Mouse (Mus musculus) CH12.LX (cell line): ENCODE results near the gene Eno4. TPM values are rescaled to one million over a fixed set of nuclear protein-coding genes. Genes with fewer than 3 reads are reported as not detected.

Source experiments
- DNase-seq: peaks from one replicate; pipeline ENCODE4 v3.0.0-alpha.2; 2013; ENCODE audit errors: extremely low read depth
- H3K27ac ChIP-seq: 2 replicates; pipeline ENCODE4 v1.5.1; 2012; ENCODE audit warnings: low read depth, mild to moderate bottlenecking, control low read depth, moderate library complexity; ENCODE audit not compliant: insufficient read depth
- H3K27me3 ChIP-seq: replicated peaks from 2 replicates; pipeline ENCODE3; 2012; ENCODE audit warnings: inconsistent platforms
- H3K36me3 ChIP-seq, 2 experiments: replicated peaks in 1 of 2; 2 replicates each; pipeline versions ENCODE3 to v1.6.1; 2012; ENCODE audit warnings: inconsistent platforms in 1 of 2, low read length in 1 of 2, mild to moderate bottlenecking in 1 of 2, mixed read lengths in 1 of 2, moderate library complexity in 1 of 2; ENCODE audit not compliant: control insufficient read depth in 1 of 2, insufficient read depth in 1 of 2
- H3K4me1 ChIP-seq, 2 experiments: 2 replicates each; pipeline ENCODE4 v1.6.1; 2012; ENCODE audit warnings: inconsistent platforms in 1 of 2, moderate library complexity in 1 of 2; ENCODE audit not compliant: insufficient read depth in 2 of 2, control insufficient read depth in 1 of 2
- H3K4me2 ChIP-seq: 2 replicates; pipeline ENCODE4 v1.6.1; 2012; ENCODE audit warnings: low read depth, mild to moderate bottlenecking, control low read depth; ENCODE audit not compliant: poor library complexity, insufficient read depth, severe bottlenecking
- H3K4me3 ChIP-seq, 3 experiments: fragments of 150-350 bp in 1 of 3; sonication (generic) in 1 of 3; replicated peaks in 1 of 3; 2 replicates each; pipeline versions ENCODE3 to v1.5.1; 2011 to 2012; ENCODE audit warnings: low read depth in 2 of 3, low read length in 2 of 3, mild to moderate bottlenecking in 2 of 3, moderate library complexity in 2 of 3, control low read depth in 1 of 3, improper control_type of control experiment in 1 of 3, inconsistent platforms in 1 of 3, mixed read lengths in 1 of 3; ENCODE audit not compliant: poor library complexity in 1 of 3
- H3K79me2 ChIP-seq: replicated peaks from 2 replicates; pipeline ENCODE4 v1.6.1; 2012; ENCODE audit warnings: mild to moderate bottlenecking, moderate library complexity; ENCODE audit not compliant: control insufficient read depth, poor library complexity, insufficient read depth, severe bottlenecking; ENCODE audit errors: extremely low read depth
- H3K9ac ChIP-seq: 2 replicates; pipeline ENCODE4 v1.6.1; 2012; ENCODE audit warnings: low read depth, mild to moderate bottlenecking, control low read depth, moderate library complexity; ENCODE audit not compliant: insufficient read depth
- H3K9me3 ChIP-seq: replicated peaks from 2 replicates; pipeline ENCODE3; 2012; ENCODE audit warnings: low read length, inconsistent platforms, mixed read lengths
- BHLHE40 ChIP-seq: IDR thresholded peaks from 2 replicates; pipeline ENCODE4 v1.6.1; 2011; ENCODE audit warnings: mild to moderate bottlenecking, low read depth, low read length, improper control_type of control experiment
- CHD2 ChIP-seq: IDR thresholded peaks from 2 replicates; pipeline ENCODE4 v1.6.1; 2011; ENCODE audit warnings: low read length, improper control_type of control experiment
- EP300 ChIP-seq: IDR thresholded peaks from 2 replicates; pipeline ENCODE4 v1.6.1; 2011; ENCODE audit warnings: low read length, improper control_type of control experiment
- ETS1 ChIP-seq: conservative IDR thresholded peaks from 2 replicates; pipeline ENCODE4 v1.6.1; 2012; ENCODE audit warnings: low read depth, mild to moderate bottlenecking, inconsistent platforms, low read length, improper control_type of control experiment, moderate library complexity
- GABPA ChIP-seq: IDR thresholded peaks from 2 replicates; pipeline ENCODE4 v1.6.1; 2012; ENCODE audit warnings: low read depth, low read length, improper control_type of control experiment, inconsistent platforms; ENCODE audit not compliant: insufficient replicate concordance
- IRF4 ChIP-seq: IDR thresholded peaks from 2 replicates; pipeline ENCODE4 v1.6.1; 2014; ENCODE audit warnings: low read depth, mild to moderate bottlenecking, inconsistent platforms, low read length, improper control_type of control experiment
- JUN ChIP-seq: IDR thresholded peaks from 2 replicates; pipeline ENCODE4 v1.6.1; 2011; ENCODE audit warnings: low read depth, mild to moderate bottlenecking, low read length, improper control_type of control experiment, moderate library complexity; ENCODE audit not compliant: insufficient read depth
- JUND ChIP-seq: conservative IDR thresholded peaks from 2 replicates; pipeline ENCODE4 v1.6.1; 2011; ENCODE audit warnings: low read depth, low read length, improper control_type of control experiment
- MEF2A ChIP-seq: IDR thresholded peaks from 2 replicates; pipeline ENCODE4 v1.6.1; 2014; ENCODE audit warnings: low read depth, mild to moderate bottlenecking, inconsistent platforms, low read length, improper control_type of control experiment, borderline replicate concordance
- MYC ChIP-seq: IDR thresholded peaks from 2 replicates; pipeline ENCODE4 v1.6.1; 2011; ENCODE audit warnings: low read depth, mild to moderate bottlenecking, improper control_type of control experiment, low read length
- NELFE ChIP-seq: IDR thresholded peaks from 2 replicates; pipeline ENCODE4 v1.6.1; 2011; ENCODE audit warnings: low read depth, low read length, improper control_type of control experiment
- NRF1 ChIP-seq: IDR thresholded peaks from 2 replicates; pipeline ENCODE4 v1.6.1; 2014; ENCODE audit warnings: low read depth, mild to moderate bottlenecking, inconsistent platforms, low read length, improper control_type of control experiment, moderate library complexity
- POLR2A ChIP-seq: IDR thresholded peaks from 2 replicates; pipeline ENCODE4 v1.6.1; 2011; ENCODE audit warnings: low read depth, mild to moderate bottlenecking, improper control_type of control experiment, low read length
- SIN3A ChIP-seq: IDR thresholded peaks from 2 replicates; pipeline ENCODE4 v1.6.1; 2012; ENCODE audit warnings: low read length, improper control_type of control experiment, inconsistent platforms
- SMC3 ChIP-seq: IDR thresholded peaks from 2 replicates; pipeline ENCODE4 v1.6.1; 2011; ENCODE audit warnings: low read depth, low read length, improper control_type of control experiment
- TBP ChIP-seq: conservative IDR thresholded peaks from 2 replicates; pipeline ENCODE4 v1.6.1; 2011; ENCODE audit warnings: low read depth, low read length, improper control_type of control experiment
- UBTF ChIP-seq: IDR thresholded peaks from 2 replicates; pipeline ENCODE4 v1.6.1; 2012; ENCODE audit warnings: low read depth, mild to moderate bottlenecking, inconsistent platforms, low read length, improper control_type of control experiment, moderate library complexity
- USF1 ChIP-seq: IDR thresholded peaks from 2 replicates; pipeline ENCODE4 v1.6.1; 2014; ENCODE audit warnings: low read depth, mild to moderate bottlenecking, inconsistent platforms, low read length, improper control_type of control experiment
- USF2 ChIP-seq: conservative IDR thresholded peaks from 2 replicates; pipeline ENCODE4 v1.6.1; 2011; ENCODE audit warnings: low read depth, low read length, improper control_type of control experiment
- ZKSCAN1 ChIP-seq: IDR thresholded peaks from 2 replicates; pipeline ENCODE4 v1.6.1; 2012; ENCODE audit warnings: low read depth, inconsistent platforms, low read length, improper control_type of control experiment, borderline replicate concordance
- dilution Hi-C: fragments of 300-500 bp; cut with MboI; formaldehyde crosslinking; loops from 2 replicates; pipeline ENCODE4 v1.14.3; 2020; ENCODE audit warnings: low sequenced_read_pairs; ENCODE audit not compliant: extremely low pct_unique_long_range_greater_than_20kb, extremely low pct_ligation_motif_present
- in situ Hi-C: fragments of 300-500 bp; cut with MboI; formaldehyde crosslinking; loops from 3 replicates; pipeline ENCODE4 v1.14.3; 2019; ENCODE audit warnings: low sequenced_read_pairs, low pct_ligation_motif_present, low pct_unique_long_range_greater_than_20kb, mixed read lengths
- polyA plus RNA-seq: library from polyadenylated mRNA; unstranded; fragments of >175 nt; gene quantifications from 2 replicates; pipeline ENCODE4 v1.2.1, GENCODE M21; 2012; ENCODE audit warnings: low read depth; ENCODE audit not compliant: insufficient read length
- total RNA-seq, 2 experiments: library from RNA; depleted of rRNA; stranded (reverse); fragments of 300-350 nt in 1 of 2; fragments of >200 nt in 1 of 2; gene quantifications; 2 replicates each; pipeline ENCODE4 v1.2.3; 2012 to 2014

The Eno4 gene
- total and polyA plus RNA-seq, 3 experiments = 0.25 to 1.6 (median 1.2) TPM

- H3K79me2 ChIP-seq = no peaks in the 10 kb centered on the region
- no peak overlapping the region for H3K4me3 ChIP-seq
- H3K9me3 ChIP-seq = no peaks in the 10 kb centered on the region
- no peak overlapping the region for H3K27ac ChIP-seq
- dilution Hi-C loops (no loop called here), in situ Hi-C loops (no loop called here)
- H3K4me1 ChIP-seq = no peaks in the 10 kb centered on the region
- no peak overlapping the region for H3K4me2 ChIP-seq
- H3K27me3 ChIP-seq = no peaks in the 10 kb centered on the region
- TF ChIP-seq NELFE (no peak), EP300 (no peak), MYC (no peak), USF2 (no peak), MEF2A (no peak), JUN (no peak), TBP (no peak), UBTF (no peak), BHLHE40 (no peak), SMC3 (no peak), USF1 (no peak), ETS1 (no peak), JUND (no peak), CHD2 (no peak)
- H3K36me3 ChIP-seq = peaks cover 14 to 60% of the 10 kb centered on the region in 2 experiments
- H3K9ac ChIP-seq = no peak overlapping the region
- no peak for DNase-seq
Measured at GRCm38 (mm10) chr19:59006577-59007340, 63.5 kb downstream of the Eno4 start.

GRCm38 (mm10) chr19:59010802-59011201, 67.6 kb downstream of the Eno4 start:
- in situ Hi-C loops = no loop called here
- no peak overlapping the region for H3K4me2 ChIP-seq
- no peak overlapping the region for H3K27ac ChIP-seq
- peaks cover 16 to 49% of the 10 kb centered on the region in 2 experiments for H3K36me3 ChIP-seq
- no peaks in the 10 kb centered on the region for H3K4me1 ChIP-seq
- H3K9me3 ChIP-seq = no peaks in the 10 kb centered on the region
- no peak for DNase-seq
- H3K4me3 ChIP-seq = no peak overlapping the region
- H3K9ac ChIP-seq = no peak overlapping the region
- H3K27me3 ChIP-seq = no peaks in the 10 kb centered on the region
- no peaks in the 10 kb centered on the region for H3K79me2 ChIP-seq
- dilution Hi-C loops = no loop called here
- TF ChIP-seq POLR2A (no peak), GABPA (no peak), SIN3A (no peak), IRF4 (no peak), ZKSCAN1 (no peak), NELFE (no peak), NRF1 (no peak)

Other genes starting within 250 kb of the Eno4 start
- not detected in 2 replicates for gene Pnliprp1, start 214.5 kb upstream of the Eno4 start, total RNA-seq (2012; rRNA removed)
- not detected in 2 replicates for gene Pnliprp1, start 214.5 kb upstream of the Eno4 start, total RNA-seq (2014; rRNA removed)
- gene Pnliprp1, start 214.5 kb upstream of the Eno4 start, polyA plus RNA-seq = not detected in 2 replicates
- gene Pnliprp2, start 183.7 kb upstream of the Eno4 start, total RNA-seq (2012; rRNA removed) = 0.08 and 0.13 TPM in 2 replicates
- 0.30 and 0.38 TPM in 2 replicates for gene Pnliprp2, start 183.7 kb upstream of the Eno4 start, total RNA-seq (2014; rRNA removed)
- gene Pnliprp2, start 183.7 kb upstream of the Eno4 start, polyA plus RNA-seq = 0.14 TPM in 1 of 2 replicates, not detected in the other
- 1.1 and 1.4 TPM in 2 replicates for gene 1700019N19Rik, start 149.0 kb upstream of the Eno4 start, total RNA-seq (2012; rRNA removed)
- gene 1700019N19Rik, start 149.0 kb upstream of the Eno4 start, total RNA-seq (2014; rRNA removed) = 0.53 and 0.83 TPM in 2 replicates
- gene 1700019N19Rik, start 149.0 kb upstream of the Eno4 start, polyA plus RNA-seq = 0.50 and 0.89 TPM in 2 replicates
- 0.92 and 1.4 TPM in 2 replicates for gene Hspa12a, start 229 bp downstream of the Eno4 start, total RNA-seq (2012; rRNA removed)
- 1.2 and 1.4 TPM in 2 replicates for gene Hspa12a, start 229 bp downstream of the Eno4 start, total RNA-seq (2014; rRNA removed)
- gene Hspa12a, start 229 bp downstream of the Eno4 start, polyA plus RNA-seq = 1.6 and 1.9 TPM in 2 replicates
- 6.4 and 9.1 TPM in 2 replicates for gene Shtn1, start 132.7 kb downstream of the Eno4 start, total RNA-seq (2012; rRNA removed)
- 12.1 and 14.2 TPM in 2 replicates for gene Shtn1, start 132.7 kb downstream of the Eno4 start, total RNA-seq (2014; rRNA removed)
- 20.9 and 21.7 TPM in 2 replicates for gene Shtn1, start 132.7 kb downstream of the Eno4 start, polyA plus RNA-seq
- not detected in 2 replicates for gene Vax1, start 226.6 kb downstream of the Eno4 start, total RNA-seq (2012; rRNA removed)
- not detected in 2 replicates for gene Vax1, start 226.6 kb downstream of the Eno4 start, total RNA-seq (2014; rRNA removed)
- gene Vax1, start 226.6 kb downstream of the Eno4 start, polyA plus RNA-seq = not detected in 2 replicates